Mouse (Mus musculus) urinary bladder, postnatal 0 days (tissue): Measurements from ENCODE around the gene Slc25a17. TPM values are rescaled to one million over a fixed set of nuclear protein-coding genes. Genes with fewer than 3 reads are reported as not detected.

Source experiments
- polyA plus RNA-seq: library from polyadenylated mRNA; unstranded; fragments of >200 nt; fragmentation: Nextera tagmentation; extraction: Ambion mirVana; gene quantifications from 2 replicates; pipeline ENCODE4 v1.2.1, GENCODE M21; 2015

Gene Slc25a17
- polyA plus RNA-seq: 84.1 and 84.9 TPM in 2 replicates

GRCm38 (mm10) chr15:81360345-81361021 is at the start of gene Slc25a17:
Slc25a17 (minus strand) TSS chr15:81360812.

DNA sequence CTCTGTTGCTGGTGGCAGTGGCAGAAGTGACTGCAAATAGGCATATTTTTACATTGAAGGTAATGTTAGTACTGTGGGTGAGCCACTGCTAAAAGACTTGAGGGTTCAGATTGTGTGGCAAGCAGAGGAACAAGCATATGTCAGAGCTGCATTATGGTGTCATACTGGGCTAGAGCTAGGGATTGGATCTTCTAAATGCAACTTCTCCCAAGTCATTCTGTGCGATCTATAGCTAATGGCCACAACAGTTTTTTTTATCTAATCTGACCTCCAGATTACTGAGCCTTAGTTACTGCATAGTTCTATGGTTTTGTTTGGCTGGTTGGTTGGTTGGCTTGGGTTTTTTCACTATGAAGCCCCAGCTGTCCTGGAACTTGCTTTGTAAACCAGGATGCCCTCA is 47.6 kb upstream of the Slc25a17 start, which contains the start of gene Dnajb7:
Gene Dnajb7 (minus strand): TSS at position 101 of the 400 bp plus-strand sequence.

GRCm38 (mm10) chr15:81399638-81400315 is 39.2 kb upstream of the Slc25a17 start, which contains the start of the genes St13 and Xpnpep3:
St13 (minus strand) TSS chr15:81400077.
Xpnpep3 (plus strand) TSS chr15:81400138.

Other genes starting within 250 kb of the Slc25a17 start
- gene Mrtfa, start 170.1 kb downstream of the Slc25a17 start, polyA plus RNA-seq: 17.4 and 21.9 TPM in 2 replicates
- gene Mchr1, start 125.3 kb downstream of the Slc25a17 start, polyA plus RNA-seq: 25.2 and 26.1 TPM in 2 replicates
- gene St13, start 39.3 kb upstream of the Slc25a17 start, polyA plus RNA-seq: 75.4 and 88.9 TPM in 2 replicates
- 5.7 and 6.9 TPM in 2 replicates for gene Xpnpep3, start 39.3 kb upstream of the Slc25a17 start, polyA plus RNA-seq
- 0.60 and 0.69 TPM in 2 replicates for gene Dnajb7, start 47.5 kb upstream of the Slc25a17 start, polyA plus RNA-seq
- 392 and 405 TPM in 2 replicates for gene Rbx1, start 105.5 kb upstream of the Slc25a17 start, polyA plus RNA-seq
- 8.7 and 10.8 TPM in 2 replicates for gene Ep300, start 224.5 kb upstream of the Slc25a17 start, polyA plus RNA-seq